Comparison of ENCODE assay signal across 15 mouse cellular contexts in genomic region chr10:70919031-70919663, GRCm38 (mm10).
DNase-seq lines count a peak whose midpoint lies in the region; ATAC-seq and TF ChIP-seq lines count a peak whose summit lies in the region.
"Had no signal": no experiment of that assay in that cellular context is flagged by ENCODE, and none has a peak within 500 bp of the region (broad histone marks: within the 10 kb centered on the region; RNA-seq: fewer than 3 reads in every experiment).

No protein-coding gene starts in this region.

- DNase-seq in heart, adult 18-20 months: no peak
- peak; percentile 75 for DNase-seq in lung, embryonic 14.5 days
- no peak for DNase-seq in lung, adult 2 months
- peak; percentile 36 to 69 for DNase-seq in lung, postnatal 4 days
- DNase-seq in kidney, adult 2 months: no peak
- no peak for DNase-seq in layer of hippocampus, adult 11-12 months (ENCODE audit: low spot score)
- DNase-seq: cerebellum, adult 18-20 months had no signal

- peak overlapping the region; percentile 10 for H3K4me2 ChIP-seq in heart, embryonic 13.5 days
- no peak overlapping the region for H3K4me2 ChIP-seq in lung, embryonic 14.5 days
- no peak overlapping the region for H3K4me2 ChIP-seq in lung, embryonic 15.5 days
- H3K4me2 ChIP-seq: kidney, embryonic 15.5 days; limb, embryonic 12.5 days; liver, embryonic 15.5 days; midbrain, embryonic 12.5 days had no signal

- no peak for TF ChIP-seq CTCF in lung, embryonic 14.5 days (IDR thresholded peaks at IDR 0.05; ENCODE audit: low read depth)
- no peak for TF ChIP-seq CTCF in lung, adult 2 months (IDR thresholded peaks at IDR 0.05; ENCODE audit: insufficient read depth, low read length)
- TF ChIP-seq CTCF in kidney, adult 2 months (conservative IDR thresholded peaks at IDR 0.05; ENCODE audit: insufficient read depth, insufficient read length, low read depth, low read length): no peak

- H3K27ac ChIP-seq in heart, embryonic 13.5 days (replicated peaks): no peak overlapping the region
- H3K27ac ChIP-seq in lung, embryonic 14.5 days (ENCODE audit: low read depth): no peak overlapping the region
- peak overlapping the region; percentile 53 for H3K27ac ChIP-seq in lung, embryonic 15.5 days
- no peak overlapping the region for H3K27ac ChIP-seq in kidney, adult 2 months (ENCODE audit: insufficient read depth, low read depth, low read length)
- H3K27ac ChIP-seq: hindbrain, postnatal 0 days; kidney, embryonic 15.5 days; layer of hippocampus, adult 2 months; limb, embryonic 12.5 days; liver, embryonic 15.5 days; midbrain, embryonic 12.5 days had no signal

- no peak overlapping the region for H3K9ac ChIP-seq in heart, embryonic 13.5 days
- H3K9ac ChIP-seq in lung, embryonic 14.5 days: no peak overlapping the region
- no peak overlapping the region for H3K9ac ChIP-seq in lung, embryonic 15.5 days
- H3K9ac ChIP-seq: kidney, embryonic 15.5 days; limb, embryonic 12.5 days; liver, embryonic 15.5 days; midbrain, embryonic 12.5 days had no signal

- WGBS in heart, embryonic 13.5 days: 43% methylated on average over 13 of the region's 13 CpGs
- 32% methylated on average over 13 of the region's 13 CpGs for WGBS in lung, embryonic 14.5 days
- WGBS in lung, adult 2 months: 54% methylated on average over 13 of the region's 13 CpGs
- WGBS in lung, embryonic 15.5 days: 42% methylated on average over 13 of the region's 13 CpGs
- WGBS in kidney, adult 2 months: 74% methylated on average over 13 of the region's 13 CpGs

- peaks cover 8% of the 10 kb centered on the region; the same call in 1 of the 2 replicates for H3K9me3 ChIP-seq in heart, embryonic 13.5 days
- H3K9me3 ChIP-seq in lung, embryonic 14.5 days (ENCODE audit: low read depth, low read length): no peaks in the 10 kb centered on the region
- no peaks in the 10 kb centered on the region for H3K9me3 ChIP-seq in lung, embryonic 15.5 days
- H3K9me3 ChIP-seq: liver, embryonic 15.5 days had no signal

- no peak for TF ChIP-seq POLR2A in lung, adult 2 months (IDR thresholded peaks at IDR 0.05; ENCODE audit: borderline replicate concordance, extremely low read depth, low read depth, low read length)
- TF ChIP-seq POLR2A in kidney, adult 2 months (IDR thresholded peaks at IDR 0.05; ENCODE audit: low read depth, low read length): no peak

- H3K4me1 ChIP-seq in heart, embryonic 13.5 days: no peaks in the 10 kb centered on the region
- H3K4me1 ChIP-seq in lung, embryonic 14.5 days (ENCODE audit: insufficient read depth): no peaks in the 10 kb centered on the region
- no peaks in the 10 kb centered on the region; the same call in none of the 2 replicates for H3K4me1 ChIP-seq in lung, adult 2 months (ENCODE audit: control insufficient read depth, insufficient read depth, low read length)
- peaks cover 5% of the 10 kb centered on the region; the same call in 1 of the 2 replicates for H3K4me1 ChIP-seq in lung, embryonic 15.5 days
- H3K4me1 ChIP-seq in kidney, adult 2 months (ENCODE audit: control insufficient read depth, insufficient read depth, low read length): no peaks in the 10 kb centered on the region
- H3K4me1 ChIP-seq: kidney, embryonic 15.5 days; limb, embryonic 12.5 days; liver, embryonic 15.5 days; midbrain, embryonic 12.5 days had no signal

- no peaks in the 10 kb centered on the region for H3K27me3 ChIP-seq in heart, embryonic 13.5 days (replicated peaks)
- no peaks in the 10 kb centered on the region for H3K27me3 ChIP-seq in lung, embryonic 14.5 days (ENCODE audit: insufficient read depth, low read length)
- H3K27me3 ChIP-seq in lung, embryonic 15.5 days: no peaks in the 10 kb centered on the region
- H3K27me3 ChIP-seq in kidney, adult 2 months (replicated peaks; ENCODE audit: control insufficient read depth, insufficient read depth, low read length): no peaks in the 10 kb centered on the region
- H3K27me3 ChIP-seq: kidney, embryonic 15.5 days; limb, embryonic 12.5 days; liver, embryonic 15.5 days; midbrain, embryonic 12.5 days had no signal

- ATAC-seq in heart, embryonic 13.5 days (ENCODE audit: extremely low read depth, insufficient number of reproducible peaks, low FRiP score, low TSS enrichment): no peak
- peak; percentile 82 for ATAC-seq in lung, embryonic 14.5 days (ENCODE audit: insufficient read depth)
- peak; percentile 70; the same call in 1 of the 2 replicates for ATAC-seq in lung, embryonic 15.5 days (ENCODE audit: borderline replicate concordance, extremely low read depth, low FRiP score, low TSS enrichment)
- ATAC-seq: hindbrain, postnatal 0 days had no signal

- H3K4me3 ChIP-seq in heart, embryonic 13.5 days: no peak overlapping the region
- H3K4me3 ChIP-seq in lung, embryonic 14.5 days (ENCODE audit: low read depth, low read length): no peak overlapping the region
- no peak overlapping the region for H3K4me3 ChIP-seq in lung, adult 2 months (replicated peaks; ENCODE audit: extremely low read depth, low read depth, low read length)
- no peak overlapping the region for H3K4me3 ChIP-seq in lung, embryonic 15.5 days
- H3K4me3 ChIP-seq in kidney, adult 2 months (ENCODE audit: insufficient read depth, low read depth, low read length): no peak overlapping the region
- H3K4me3 ChIP-seq: kidney, embryonic 15.5 days; layer of hippocampus, adult 2 months; limb, embryonic 12.5 days; liver, embryonic 15.5 days; midbrain, embryonic 12.5 days had no signal

- peaks cover 33% of the 10 kb centered on the region for H3K36me3 ChIP-seq in heart, embryonic 13.5 days
- no peaks in the 10 kb centered on the region; the same call in 1 of the 2 replicates for H3K36me3 ChIP-seq in lung, embryonic 14.5 days (ENCODE audit: insufficient read depth)
- H3K36me3 ChIP-seq in lung, embryonic 15.5 days: no peaks in the 10 kb centered on the region
- H3K36me3 ChIP-seq in kidney, adult 2 months (ENCODE audit: control insufficient read depth, insufficient read depth, low read length): peaks cover 1% of the 10 kb centered on the region; the same call in 1 of the 2 replicates
- H3K36me3 ChIP-seq: liver, embryonic 15.5 days; midbrain, embryonic 12.5 days had no signal

Comparison
In these comparisons a context has a peak if more than half of its experiments do, and no peak if none do; other contexts are left out.
1. DNase-seq: peak in lung, embryonic 14.5 days (single experiment) and lung, postnatal 4 days (2 of 2); none in heart, adult 18-20 months (0 of 2), lung, adult 2 months (single experiment), kidney, adult 2 months (single experiment) and layer of hippocampus, adult 11-12 months (single experiment).